Mouse (Mus musculus): Measurements from ENCODE around the gene Map3k5. TPM values are rescaled to one million over a fixed set of nuclear protein-coding genes. Genes with fewer than 3 reads are reported as not detected.

The Map3k5 gene
- polyA plus RNA-seq (2012): 2.9 and 3.1 TPM in 2 replicates

GRCm38 (mm10) chr10:19934384-19935294 is at the start of gene Map3k5:
Gene Map3k5, plus strand, starts transcription at chr10:19934472.

GRCm38 (mm10) chr10:19907246-19907804 is 26.9 kb upstream of the Map3k5 start, which contains the start of gene Pex7:
Gene Pex7, minus strand, starts transcription at chr10:19907689.

GRCm38 (mm10) chr10:20148130-20148772 is 214.0 kb downstream of the Map3k5 start, which contains the start of gene Map7:
Gene Map7, plus strand, starts transcription at chr10:20148471.

Other genes starting within 250 kb of the Map3k5 start
- gene Il20ra, start 221.9 kb upstream of the Map3k5 start, polyA plus RNA-seq (2012): 0.24 and 0.31 TPM in 2 replicates
- gene Slc35d3, start 83.0 kb upstream of the Map3k5 start, polyA plus RNA-seq (2012): 18.7 and 26.7 TPM in 2 replicates
- gene Pex7, start 26.8 kb upstream of the Map3k5 start, polyA plus RNA-seq (2012): 15.1 and 16.8 TPM in 2 replicates
- 32.6 and 58.6 TPM in 2 replicates for gene Map7, start 214.0 kb downstream of the Map3k5 start, polyA plus RNA-seq (2012)

Data from megakaryocyte-erythroid progenitor cell, adult 5 weeks (primary cell).